Mouse (Mus musculus): ENCODE measurements at regions not wholly inside any gene's neighbourhood (a gene's known extent, or its start where the extent isn't known, plus 50 kb on each side); places are given as distances from the start of the nearest gene placed in this dataset.
A peak's percentile ranks its signal among the peaks of the same experiment; 100 is the strongest.

- DNase-seq (ENCODE audit: extremely low read depth, low read depth, low spot score) = no peak
Observed at GRCm38 (mm10) chrX:11898280-11898679, 261.9 kb downstream of the Bcor start.

- DNase-seq (ENCODE audit: extremely low read depth, low read depth, low spot score) = no peak
Observed at GRCm38 (mm10) chrX:11899051-11899450, 261.1 kb downstream of the Bcor start.

- no peak for DNase-seq (ENCODE audit: extremely low read depth, low read depth, low spot score)
Observed at GRCm38 (mm10) chrX:11899914-11900313, 260.2 kb downstream of the Bcor start.

GRCm38 (mm10) chrX:11901791-11902190 is 258.4 kb downstream of the Bcor start:
- no peak for DNase-seq (ENCODE audit: extremely low read depth, low read depth, low spot score)

- no peak for DNase-seq (ENCODE audit: extremely low read depth, low read depth, low spot score)
Observed at GRCm38 (mm10) chrX:11903116-11903700, 256.9 kb downstream of the Bcor start.

- DNase-seq (ENCODE audit: extremely low read depth, low read depth, low spot score) = no peak
Observed at GRCm38 (mm10) chrX:11905231-11905630, 254.9 kb downstream of the Bcor start.

- DNase-seq (ENCODE audit: extremely low read depth, low read depth, low spot score) = no peak
Observed at GRCm38 (mm10) chrX:11907167-11907566, 253.0 kb downstream of the Bcor start.

GRCm38 (mm10) chrX:11915984-11916383 is 244.2 kb downstream of the Bcor start:
- DNase-seq (ENCODE audit: extremely low read depth, low read depth, low spot score) = no peak

GRCm38 (mm10) chrX:11920231-11920630 is 239.9 kb downstream of the Bcor start:
- DNase-seq (ENCODE audit: extremely low read depth, low read depth, low spot score) = no peak

GRCm38 (mm10) chrX:11924639-11925302 is 235.4 kb downstream of the Bcor start:
- no peak for DNase-seq (ENCODE audit: extremely low read depth, low read depth, low spot score)

GRCm38 (mm10) chrX:11926868-11927535 is 233.2 kb downstream of the Bcor start:
- DNase-seq (ENCODE audit: extremely low read depth, low read depth, low spot score) = no peak

- no peak for DNase-seq (ENCODE audit: extremely low read depth, low read depth, low spot score)
Observed at GRCm38 (mm10) chrX:11929448-11929847, 230.7 kb downstream of the Bcor start.

GRCm38 (mm10) chrX:11931432-11931831 is 228.7 kb downstream of the Bcor start:
- no peak for DNase-seq (ENCODE audit: extremely low read depth, low read depth, low spot score)

- no peak for DNase-seq (ENCODE audit: extremely low read depth, low read depth, low spot score)
Observed at GRCm38 (mm10) chrX:11935337-11935736, 224.8 kb downstream of the Bcor start.

GRCm38 (mm10) chrX:11940246-11940645 is 219.9 kb downstream of the Bcor start:
- peak; percentile 56 for DNase-seq (ENCODE audit: extremely low read depth, low read depth, low spot score)

GRCm38 (mm10) chrX:11943367-11943766 is 216.8 kb downstream of the Bcor start:
- no peak for DNase-seq (ENCODE audit: extremely low read depth, low read depth, low spot score)

GRCm38 (mm10) chrX:11944574-11944973 is 215.6 kb downstream of the Bcor start:
- no peak for DNase-seq (ENCODE audit: extremely low read depth, low read depth, low spot score)

GRCm38 (mm10) chrX:11945280-11945679 is 214.9 kb downstream of the Bcor start:
- no peak for DNase-seq (ENCODE audit: extremely low read depth, low read depth, low spot score)

- DNase-seq (ENCODE audit: extremely low read depth, low read depth, low spot score) = no peak
Observed at GRCm38 (mm10) chrX:11952193-11952592, 208.0 kb downstream of the Bcor start.

GRCm38 (mm10) chrX:11956194-11956593 is 204.0 kb downstream of the Bcor start:
- no peak for DNase-seq (ENCODE audit: extremely low read depth, low read depth, low spot score)

GRCm38 (mm10) chrX:11957011-11957410 is 203.1 kb downstream of the Bcor start:
- no peak for DNase-seq (ENCODE audit: extremely low read depth, low read depth, low spot score)

- no peak for DNase-seq (ENCODE audit: extremely low read depth, low read depth, low spot score)
Observed at GRCm38 (mm10) chrX:11959871-11960552, 200.1 kb downstream of the Bcor start.

All from fat pad, adult 2 months (tissue).